Mouse (Mus musculus): ENCODE measurements around the gene Clcc1.

The Clcc1 gene

GRCm38 (mm10) chr3:108701256-108701655 is 47.5 kb downstream of the Clcc1 start:
- in situ Hi-C loops (cut with MseI, MboI) = no loop called here

GRCm38 (mm10) chr3:108702789-108703188 is 49.1 kb downstream of the Clcc1 start:
- in situ Hi-C loops (cut with MseI, MboI) = no loop called here

- in situ Hi-C loops (cut with MseI, MboI) = no loop called here
Measured at GRCm38 (mm10) chr3:108711296-108711695, 57.6 kb downstream of the Clcc1 start.

- in situ Hi-C loops (cut with MseI, MboI) = no loop called here
Measured at GRCm38 (mm10) chr3:108713065-108713675, 59.5 kb downstream of the Clcc1 start.

- in situ Hi-C loops (cut with MseI, MboI) = no loop called here
Measured at GRCm38 (mm10) chr3:108714837-108715236, 61.1 kb downstream of the Clcc1 start.

GRCm38 (mm10) chr3:108717896-108718502 is 64.3 kb downstream of the Clcc1 start:
- in situ Hi-C loops (cut with MseI, MboI) = no loop called here

- in situ Hi-C loops (cut with MseI, MboI) = no loop called here
Measured at GRCm38 (mm10) chr3:108719357-108719756, 65.6 kb downstream of the Clcc1 start.

- in situ Hi-C loops (cut with MseI, MboI) = no loop called here
Measured at GRCm38 (mm10) chr3:108719761-108720160, 66.0 kb downstream of the Clcc1 start.

- in situ Hi-C loops (cut with MseI, MboI) = no loop called here
Measured at GRCm38 (mm10) chr3:108721076-108721991, 67.6 kb downstream of the Clcc1 start.

GRCm38 (mm10) chr3:108722036-108722872 is 68.5 kb downstream of the Clcc1 start, which contains the start of gene Gpsm2:
Gene Gpsm2 (minus strand): TSS chr3:108722309.
- in situ Hi-C loops (cut with MseI, MboI) = no loop called here

- in situ Hi-C loops (cut with MseI, MboI) = no loop called here
Measured at GRCm38 (mm10) chr3:108726413-108726812, 72.7 kb downstream of the Clcc1 start.

GRCm38 (mm10) chr3:108727344-108727743 is 73.6 kb downstream of the Clcc1 start:
- in situ Hi-C loops (cut with MseI, MboI) = no loop called here

GRCm38 (mm10) chr3:108727776-108728175 is 74.1 kb downstream of the Clcc1 start:
- in situ Hi-C loops (cut with MseI, MboI) = no loop called here

Data from mouse trophoblast stem cell (cell line).